Mouse (Mus musculus) CH12F3 (cell line): ENCODE measurements around the gene Pdcl3.
"Not testable (repeated sequence)": the region's sequence is repeated elsewhere in the genome, so short reads cannot be mapped to it uniquely, and the experiment has no call there.

ENCODE experiments used
- in situ Hi-C: fragments of 300-500 bp; cut with MboI; formaldehyde crosslinking; loops from 2 replicates; pipeline ENCODE4 v1.14.3; 2020; ENCODE audit warnings: low sequenced_read_pairs

Pdcl3 gene

DNA sequence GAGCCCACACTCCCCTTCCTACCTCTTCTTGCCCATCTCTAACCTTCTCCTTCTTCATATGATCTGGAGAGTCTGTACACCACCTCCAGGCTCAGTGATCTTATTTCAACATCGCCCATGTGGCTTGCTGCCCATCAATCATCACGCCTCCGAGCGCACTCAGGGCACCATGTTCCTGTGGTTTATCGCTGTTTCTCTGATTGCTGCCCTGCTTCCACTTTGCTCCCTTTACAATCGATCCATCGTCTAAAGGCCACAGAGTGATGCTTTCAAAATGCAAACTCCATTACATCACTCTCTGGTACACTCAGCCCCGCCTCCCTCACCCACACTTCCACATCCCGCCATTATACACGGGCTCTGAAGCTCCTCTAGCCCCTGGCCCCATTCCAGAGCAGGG lies 30.1 kb downstream of the Pdcl3 start:
- in situ Hi-C loops, result loop anchor here (25.0 kb wide), 2 partner anchors 197 to 322 kb away; no protein-coding TSS in a partner anchor

GRCm38 (mm10) chr1:39017871-39018270 lies 32.5 kb downstream of the Pdcl3 start:
- in situ Hi-C loops, result loop anchor here (25.0 kb wide), 2 partner anchors 194 to 319 kb away; no protein-coding TSS in a partner anchor

DNA sequence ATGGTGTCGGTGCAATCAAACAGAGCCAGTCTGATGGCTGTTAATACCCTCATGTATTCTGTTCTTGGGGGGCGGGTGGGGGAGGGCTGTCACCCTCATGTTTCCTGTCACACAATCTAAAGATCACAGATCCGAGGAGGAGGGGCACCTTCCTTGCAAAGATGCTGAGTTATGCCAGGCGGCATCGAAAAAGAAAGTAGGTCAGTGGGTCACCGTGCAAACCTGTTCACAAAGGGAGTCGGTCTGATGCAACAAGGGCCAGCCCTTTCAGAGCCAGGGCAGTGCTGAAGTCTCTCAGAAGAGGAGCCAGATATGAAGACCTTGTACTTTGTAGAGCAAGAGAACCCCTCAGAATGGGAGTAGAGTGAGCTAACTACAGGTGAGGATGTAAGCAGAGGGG lies 39.7 kb downstream of the Pdcl3 start:
- in situ Hi-C loops, result no loop called here

DNA sequence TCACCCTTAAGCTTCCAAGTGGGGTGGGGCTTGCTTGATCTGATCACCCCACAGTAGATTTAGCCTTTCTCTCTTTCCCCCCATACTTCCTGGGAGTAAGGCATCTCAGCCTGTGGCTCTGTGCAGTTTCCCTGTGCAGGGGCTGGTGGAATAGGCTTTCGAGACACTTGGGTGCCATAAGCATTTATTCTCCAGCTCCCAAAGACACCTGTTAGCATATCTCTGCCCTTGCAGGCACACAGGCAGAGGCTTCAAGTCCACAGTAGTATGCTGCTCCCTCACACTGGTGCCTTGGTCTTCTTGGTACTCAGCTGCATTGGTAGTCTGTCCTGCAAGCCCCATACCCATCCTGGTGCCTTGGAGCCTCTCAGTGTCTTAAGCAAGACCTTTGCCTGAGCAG lies 40.4 kb downstream of the Pdcl3 start:
- in situ Hi-C loops, result no loop called here

- in situ Hi-C loops, result no loop called here
These were observed 43.8 kb downstream of the Pdcl3 start for GRCm38 (mm10) chr1:39029176-39029575.

DNA sequence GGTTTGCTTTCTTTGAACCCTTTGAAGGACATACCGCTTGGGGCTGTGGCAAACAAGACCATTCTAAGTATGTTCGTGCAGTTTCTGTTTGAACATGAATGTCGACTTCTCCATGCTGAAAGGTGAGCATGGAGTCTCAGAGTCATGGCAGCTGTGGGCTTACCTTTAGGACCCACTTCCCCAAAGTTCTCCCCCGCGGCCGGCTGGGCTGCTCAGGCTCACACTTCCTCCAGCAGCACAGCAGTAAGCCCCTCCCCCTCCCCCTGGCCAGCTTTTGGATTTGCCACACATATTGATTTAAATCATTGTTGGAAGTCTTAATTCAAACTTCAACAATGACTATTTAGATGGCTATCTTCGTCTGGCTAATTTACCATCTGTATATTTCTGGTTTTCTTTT lies 44.7 kb downstream of the Pdcl3 start:
- in situ Hi-C loops, result no loop called here

DNA sequence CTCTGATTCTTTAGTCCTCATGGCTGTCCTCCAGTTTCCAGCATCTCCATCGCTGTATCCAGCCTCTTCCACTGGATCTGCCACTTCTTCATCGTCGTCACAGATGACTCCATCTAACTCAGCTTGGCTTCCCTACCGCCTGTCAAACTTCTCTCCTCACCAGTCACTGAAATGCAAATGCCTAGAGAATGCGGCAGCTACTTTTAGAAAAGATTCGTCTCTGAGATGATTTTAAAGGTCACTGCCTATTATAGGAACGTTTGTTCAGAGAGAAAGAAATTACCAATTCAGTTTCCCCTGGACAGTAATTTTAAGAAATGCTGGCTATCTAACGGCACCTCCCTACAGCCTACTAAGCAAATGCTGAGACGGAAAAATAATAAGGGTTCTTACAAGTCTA lies 50.4 kb downstream of the Pdcl3 start:
- in situ Hi-C loops, result no loop called here

DNA sequence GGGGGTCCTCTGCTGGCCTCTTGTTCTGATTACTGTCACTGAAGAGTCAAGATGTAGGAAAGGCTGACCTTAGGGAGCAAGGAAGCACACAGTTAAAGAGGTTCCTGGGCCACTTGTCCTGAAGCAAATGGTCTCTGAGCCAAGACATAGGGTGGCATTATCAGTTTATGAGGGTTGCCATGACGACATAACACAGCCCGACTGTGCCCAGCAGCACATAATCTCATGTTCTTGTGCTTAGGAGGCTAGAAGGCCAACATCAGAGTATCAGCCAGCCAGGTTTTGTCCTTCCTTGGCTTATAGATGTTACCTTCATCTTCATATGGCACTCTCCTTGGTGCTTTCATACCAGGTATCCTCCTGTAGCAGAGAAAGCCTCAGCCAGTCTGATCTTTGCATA lies 56.8 kb downstream of the Pdcl3 start:
- in situ Hi-C loops, result no loop called here

DNA sequence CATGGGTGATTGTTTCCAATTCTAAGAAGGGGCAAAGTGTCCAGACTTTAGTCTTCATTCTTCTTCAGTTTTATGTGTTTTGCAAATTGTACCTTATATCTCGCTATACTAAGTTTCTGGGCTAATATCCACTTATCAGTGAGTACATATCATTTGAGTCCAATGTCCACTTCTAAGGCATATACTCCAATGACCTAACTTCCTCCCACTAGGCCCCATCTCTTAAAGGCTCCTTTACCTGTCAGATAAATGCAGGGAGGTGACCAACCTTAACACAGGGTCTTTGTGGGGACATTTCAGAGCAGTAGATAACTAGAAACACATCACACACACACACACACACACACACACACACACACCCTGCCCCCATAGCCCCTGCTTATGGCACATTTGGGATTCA lies 59.0 kb downstream of the Pdcl3 start:
- in situ Hi-C loops, result not testable (repeated sequence)

GRCm38 (mm10) chr1:39046689-39047088 lies 61.3 kb downstream of the Pdcl3 start:
- in situ Hi-C loops, result no loop called here
